Mouse (Mus musculus) testis, adult 2 months (tissue): Measurements from ENCODE around the gene Trim7. TPM values are rescaled to one million over a fixed set of nuclear protein-coding genes. Genes with fewer than 3 reads are reported as not detected.

Experiments used
- polyA plus RNA-seq: library from polyadenylated mRNA; depleted of rRNA; stranded (reverse); fragments of >200 nt; gene quantifications from 2 replicates; pipeline ENCODE4 v1.2.3, GENCODE M21; 2012; rRNA removed

Trim7 gene
- polyA plus RNA-seq, 1 experiment = 18.3 TPM

Other genes with a start within 250 kb of the Trim7 start
- 208 and 217 TPM in 2 replicates for gene Rack1, start 25.8 kb upstream of the Trim7 start, polyA plus RNA-seq
- gene Trim41, start 8.8 kb upstream of the Trim7 start, polyA plus RNA-seq = 85.7 and 95.5 TPM in 2 replicates
- gene Gm12184, start 515 bp downstream of the Trim7 start, polyA plus RNA-seq = 4.8 and 7.2 TPM in 2 replicates
- 0.75 and 0.78 TPM in 2 replicates for gene Irgm1, start 45.5 kb downstream of the Trim7 start, polyA plus RNA-seq
- 0.02 and 0.05 TPM in 2 replicates for gene Gm5431, start 76.1 kb downstream of the Trim7 start, polyA plus RNA-seq
- gene Psme2b, start 120.0 kb downstream of the Trim7 start, polyA plus RNA-seq = 0.53 and 0.67 TPM in 2 replicates
- gene Olfr56, start 152.7 kb downstream of the Trim7 start, polyA plus RNA-seq = not detected in 2 replicates
- gene 9930111J21Rik1, start 153.3 kb downstream of the Trim7 start, polyA plus RNA-seq = 0.12 TPM in 1 of 2 replicates, not detected in the other
- not detected in 2 replicates for gene Gm12185, start 166.1 kb downstream of the Trim7 start, polyA plus RNA-seq
- gene Tgtp1, start 168.0 kb downstream of the Trim7 start, polyA plus RNA-seq = 0.51 and 0.58 TPM in 2 replicates
- gene 9930111J21Rik2, start 225.1 kb downstream of the Trim7 start, polyA plus RNA-seq = 0.35 TPM in 2 replicates
- gene Tgtp2, start 238.1 kb downstream of the Trim7 start, polyA plus RNA-seq = 0.08 and 0.63 TPM in 2 replicates